Mouse (Mus musculus): ENCODE measurements around the gene Cd200r4. TPM values are rescaled to one million over a fixed set of nuclear protein-coding genes. Genes with fewer than 3 reads are reported as not detected.

Cd200r4 gene
- 0.17 TPM in 1 of 2 replicates, not detected in the other for polyA plus RNA-seq (2016; fragmentation: Nextera tagmentation; extraction: Ambion mirVana)

DNA sequence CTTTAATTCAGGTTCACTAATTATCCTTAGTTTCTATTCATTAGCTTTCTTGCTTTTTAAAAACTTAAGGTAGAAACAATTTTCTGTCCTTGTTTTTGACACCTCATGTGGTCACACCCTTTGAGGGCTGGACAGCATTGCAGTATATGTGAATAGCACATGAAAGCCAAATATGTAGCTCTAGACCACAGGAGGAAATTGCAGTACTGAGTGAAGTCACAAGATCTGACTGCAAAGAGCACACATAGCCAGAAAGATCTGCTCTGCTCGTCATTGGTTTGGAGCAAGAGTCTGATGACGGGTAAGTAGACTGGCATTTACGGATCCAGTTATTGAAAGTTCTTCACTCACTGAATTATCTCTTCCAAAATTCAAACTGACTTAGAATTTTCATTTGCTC, at the start of gene Cd200r4:
TSS of gene Cd200r4 (plus strand) at position 190 of the 400 bp plus-strand sequence.
- H3K4me2 ChIP-seq (replicated peaks) = no peak within 1 kb of the TSS
- ATAC-seq (ENCODE audit: low FRiP score, low read depth) = no peak
- H3K27me3 ChIP-seq = no peaks in the 10 kb centered on the region
- no peak within 1 kb of the TSS for H3K4me3 ChIP-seq
- H3K9me3 ChIP-seq = no peaks in the 10 kb centered on the region
- no peak within 1 kb of the TSS for H3K9ac ChIP-seq (replicated peaks)
- 87% methylated on average over 3 of the region's 3 CpGs for WGBS
- no peaks in the 10 kb centered on the region for H3K4me1 ChIP-seq
- no peaks in the 10 kb centered on the region for H3K36me3 ChIP-seq
- no peak within 1 kb of the TSS for H3K27ac ChIP-seq (replicated peaks)

GRCm38 (mm10) chr16:44761811-44762210, 49.7 kb upstream of the Cd200r4 start:
- no peak overlapping the region for H3K4me2 ChIP-seq (replicated peaks)
- no peaks in the 10 kb centered on the region for H3K4me1 ChIP-seq
- no peaks in the 10 kb centered on the region for H3K36me3 ChIP-seq
- no peak for ATAC-seq (ENCODE audit: low FRiP score, low read depth)
- no peaks in the 10 kb centered on the region for H3K9me3 ChIP-seq
- no peak overlapping the region for H3K9ac ChIP-seq (replicated peaks)
- H3K27me3 ChIP-seq = no peaks in the 10 kb centered on the region
- no peak overlapping the region for H3K27ac ChIP-seq (replicated peaks)
- no peak overlapping the region for H3K4me3 ChIP-seq
- 69% methylated on average over 1 of the region's 1 CpGs for WGBS

GRCm38 (mm10) chr16:44765555-44766319, 45.8 kb upstream of the Cd200r4 start, which contains the start of gene Cd200r1:
TSS of gene Cd200r1 (plus strand) at chr16:44765736.
- no peak within 1 kb of the TSS for H3K9ac ChIP-seq (replicated peaks)
- H3K27me3 ChIP-seq = no peaks in the 10 kb centered on the region
- H3K4me1 ChIP-seq = no peaks in the 10 kb centered on the region
- H3K4me3 ChIP-seq = no peak within 1 kb of the TSS
- no peaks in the 10 kb centered on the region for H3K36me3 ChIP-seq
- no peak within 1 kb of the TSS for H3K27ac ChIP-seq (replicated peaks)
- H3K9me3 ChIP-seq = no peaks in the 10 kb centered on the region
- no peak within 1 kb of the TSS for H3K4me2 ChIP-seq (replicated peaks)
- 82% methylated on average over 22 of the region's 22 CpGs for WGBS
- ATAC-seq (ENCODE audit: low FRiP score, low read depth) = no peak

GRCm38 (mm10) chr16:44766320-44766892, 45.1 kb upstream of the Cd200r4 start:
- Histone ChIP-seq H3K36me3 (no peaks in the 10 kb centered on the region), H3K4me3 (no peak overlapping the region), H3K27ac (replicated peaks) (no peak overlapping the region), H3K9me3 (no peaks in the 10 kb centered on the region), H3K27me3 (no peaks in the 10 kb centered on the region), H3K4me2 (replicated peaks) (no peak overlapping the region), H3K9ac (replicated peaks) (no peak overlapping the region), H3K4me1 (no peaks in the 10 kb centered on the region)
- WGBS = 91% methylated on average over 9 of the region's 9 CpGs
- ATAC-seq (ENCODE audit: low FRiP score, low read depth) = no peak

- Histone ChIP-seq H3K4me2 (replicated peaks) (no peak overlapping the region), H3K27me3 (no peaks in the 10 kb centered on the region), H3K4me3 (no peak overlapping the region), H3K27ac (replicated peaks) (no peak overlapping the region), H3K9ac (replicated peaks) (no peak overlapping the region), H3K4me1 (no peaks in the 10 kb centered on the region), H3K9me3 (no peaks in the 10 kb centered on the region), H3K36me3 (no peaks in the 10 kb centered on the region)
- ATAC-seq (ENCODE audit: low FRiP score, low read depth) = no peak
- WGBS = 92% methylated on average over 7 of the region's 7 CpGs
Observed at GRCm38 (mm10) chr16:44767506-44767905, 44.0 kb upstream of the Cd200r4 start.

DNA sequence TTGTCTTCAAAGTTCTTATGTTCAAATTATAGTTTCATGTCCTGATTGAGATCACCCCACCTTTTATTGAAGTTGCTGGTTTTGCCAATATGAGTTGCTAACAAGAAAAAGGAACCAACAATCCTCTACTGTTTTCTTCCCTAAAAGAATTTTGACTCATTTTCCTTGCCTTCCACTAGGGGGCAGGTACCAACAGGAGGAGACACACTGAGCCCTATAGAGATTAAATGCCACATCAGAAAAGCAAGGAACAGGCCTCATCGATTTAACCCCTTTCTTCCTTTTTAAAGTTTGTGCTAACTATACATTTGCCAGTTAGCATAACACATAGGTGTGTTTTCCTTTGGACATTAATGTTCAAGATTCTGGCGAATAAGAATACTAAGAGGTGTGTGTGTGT, 43.6 kb upstream of the Cd200r4 start:
- Histone ChIP-seq H3K9ac (replicated peaks) (no peak overlapping the region), H3K27me3 (no peaks in the 10 kb centered on the region), H3K27ac (replicated peaks) (no peak overlapping the region), H3K4me1 (no peaks in the 10 kb centered on the region), H3K9me3 (no peaks in the 10 kb centered on the region), H3K36me3 (no peaks in the 10 kb centered on the region), H3K4me2 (replicated peaks) (no peak overlapping the region), H3K4me3 (no peak overlapping the region)
- peak; percentile 47; the same call in 1 of the 2 replicates for ATAC-seq (ENCODE audit: low FRiP score, low read depth)
- WGBS = 52% methylated on average over 2 of the region's 2 CpGs

DNA sequence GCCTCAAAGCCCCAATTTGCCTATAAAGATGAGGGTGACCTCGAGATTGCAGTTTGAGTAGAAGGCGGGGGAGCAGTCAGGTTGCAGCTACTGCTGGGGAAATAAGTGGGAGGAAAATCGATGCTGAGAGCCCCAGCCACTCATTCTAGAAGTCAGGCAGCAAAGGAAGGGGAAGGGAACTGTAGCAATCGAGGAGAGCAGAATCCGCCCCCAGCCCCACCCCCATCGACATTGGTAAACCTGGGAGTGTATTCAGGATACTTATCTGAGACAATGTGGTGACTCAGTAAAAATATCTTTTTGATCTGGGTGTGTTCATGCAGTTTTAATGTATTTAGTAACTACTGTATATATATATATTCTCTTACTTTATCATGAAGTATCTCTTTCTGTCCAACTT, 39.0 kb upstream of the Cd200r4 start:
- H3K27ac ChIP-seq (replicated peaks) = no peak overlapping the region
- H3K27me3 ChIP-seq = no peaks in the 10 kb centered on the region
- WGBS = 82% methylated on average over 6 of the region's 6 CpGs
- H3K36me3 ChIP-seq = no peaks in the 10 kb centered on the region
- no peaks in the 10 kb centered on the region for H3K4me1 ChIP-seq
- no peak overlapping the region for H3K4me2 ChIP-seq (replicated peaks)
- ATAC-seq (ENCODE audit: low FRiP score, low read depth) = no peak
- H3K9ac ChIP-seq (replicated peaks) = no peak overlapping the region
- no peak overlapping the region for H3K4me3 ChIP-seq
- H3K9me3 ChIP-seq = no peaks in the 10 kb centered on the region

GRCm38 (mm10) chr16:44773673-44774072, 37.9 kb upstream of the Cd200r4 start:
- Histone ChIP-seq H3K27ac (replicated peaks) (no peak overlapping the region), H3K4me3 (no peak overlapping the region), H3K9ac (replicated peaks) (no peak overlapping the region), H3K36me3 (no peaks in the 10 kb centered on the region), H3K4me1 (no peaks in the 10 kb centered on the region), H3K27me3 (no peaks in the 10 kb centered on the region), H3K9me3 (no peaks in the 10 kb centered on the region), H3K4me2 (replicated peaks) (no peak overlapping the region)
- WGBS = 86% methylated on average over 3 of the region's 3 CpGs
- no peak for ATAC-seq (ENCODE audit: low FRiP score, low read depth)

DNA sequence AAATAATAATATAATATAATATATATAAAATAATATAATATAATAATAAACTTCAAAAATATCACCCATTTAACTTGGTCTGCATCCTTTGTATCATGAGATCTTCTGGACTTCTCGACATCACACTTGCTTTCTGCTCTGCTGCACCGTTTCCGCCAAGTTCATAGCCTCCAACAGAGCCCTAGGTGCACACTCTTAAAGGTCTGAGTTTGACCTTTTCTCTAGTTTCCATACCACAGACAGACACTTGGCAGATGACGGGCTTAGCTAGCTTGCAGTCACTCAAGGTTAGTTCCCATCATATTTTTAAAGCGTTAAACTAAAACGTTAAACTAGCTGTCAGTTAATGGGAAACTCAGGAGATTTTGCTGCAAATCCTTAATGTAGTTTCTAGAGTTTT, 37.3 kb upstream of the Cd200r4 start:
- H3K4me3 ChIP-seq = no peak overlapping the region
- H3K36me3 ChIP-seq = no peaks in the 10 kb centered on the region
- no peak overlapping the region for H3K27ac ChIP-seq (replicated peaks)
- H3K9ac ChIP-seq (replicated peaks) = no peak overlapping the region
- no peak for ATAC-seq (ENCODE audit: low FRiP score, low read depth)
- H3K9me3 ChIP-seq = no peaks in the 10 kb centered on the region
- no peaks in the 10 kb centered on the region for H3K27me3 ChIP-seq
- no peaks in the 10 kb centered on the region for H3K4me1 ChIP-seq
- H3K4me2 ChIP-seq (replicated peaks) = no peak overlapping the region
- WGBS = 95% methylated on average over 6 of the region's 6 CpGs

DNA sequence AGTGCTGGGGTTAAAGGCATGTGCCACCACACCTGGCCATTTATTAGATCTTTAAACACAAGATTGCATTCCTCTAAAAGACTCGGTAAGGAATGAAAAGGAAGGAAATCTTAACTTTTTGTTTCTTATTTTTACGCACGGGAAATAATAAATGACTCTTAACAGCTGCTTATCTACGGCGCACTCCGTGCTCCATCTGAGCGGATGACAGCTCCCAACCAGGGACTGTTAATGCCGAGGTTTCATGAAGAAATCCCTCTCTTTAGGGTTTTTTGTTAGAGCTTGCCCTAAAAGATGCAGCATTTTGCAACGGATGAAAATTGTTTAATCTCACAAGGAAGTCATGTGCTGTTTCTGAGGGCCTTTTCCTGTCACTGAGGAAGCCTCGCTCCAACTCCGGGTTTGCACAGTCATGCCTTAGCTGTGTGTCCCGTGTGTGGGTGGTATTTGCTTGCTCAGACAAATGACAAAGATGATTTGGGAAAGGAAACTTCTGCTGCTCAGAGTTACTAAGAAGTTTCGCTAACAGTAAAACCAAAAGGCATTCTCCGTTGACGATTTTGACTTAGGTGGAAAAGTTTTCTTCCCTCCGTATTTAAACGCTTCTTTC, 32.9 kb upstream of the Cd200r4 start:
- H3K4me3 ChIP-seq = no peak overlapping the region

DNA sequence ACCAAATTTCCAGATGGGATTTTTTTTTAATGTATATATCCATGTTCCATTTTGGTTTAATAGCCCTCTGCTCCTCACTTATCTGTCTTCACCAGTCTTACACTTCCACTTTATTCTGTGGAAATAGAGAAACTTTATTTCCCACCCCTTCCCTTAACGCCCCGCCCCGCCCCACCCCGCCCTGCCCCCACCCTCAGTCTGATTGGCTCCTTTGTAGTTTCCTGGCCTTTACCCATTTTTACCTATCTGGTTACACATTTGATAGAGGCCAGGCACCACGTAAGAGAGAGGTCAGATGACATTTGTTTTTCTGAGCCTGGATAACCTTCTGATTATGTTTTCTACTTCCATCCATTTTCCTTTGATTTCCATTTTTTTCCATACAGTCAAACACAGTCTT, 32.0 kb upstream of the Cd200r4 start:
- no peaks in the 10 kb centered on the region for H3K36me3 ChIP-seq
- H3K27ac ChIP-seq (replicated peaks) = no peak overlapping the region
- H3K27me3 ChIP-seq = no peaks in the 10 kb centered on the region
- H3K4me2 ChIP-seq (replicated peaks) = no peak overlapping the region
- no peaks in the 10 kb centered on the region for H3K4me1 ChIP-seq
- no peak overlapping the region for H3K9ac ChIP-seq (replicated peaks)
- H3K9me3 ChIP-seq = no peaks in the 10 kb centered on the region
- no peak for ATAC-seq (ENCODE audit: low FRiP score, low read depth)
- WGBS = 95% methylated on average over 5 of the region's 5 CpGs
- no peak overlapping the region for H3K4me3 ChIP-seq

More for the DNA sequence above, 32.9 kb upstream of the Cd200r4 start:
- Histone ChIP-seq H3K27me3 (no peaks in the 10 kb centered on the region), H3K9me3 (no peaks in the 10 kb centered on the region), H3K4me1 (no peaks in the 10 kb centered on the region), H3K9ac (replicated peaks) (no peak overlapping the region), H3K36me3 (no peaks in the 10 kb centered on the region), H3K4me2 (replicated peaks) (no peak overlapping the region), H3K27ac (replicated peaks) (no peak overlapping the region)
- ATAC-seq (ENCODE audit: low FRiP score, low read depth) = no peak
- WGBS = 86% methylated on average over 17 of the region's 17 CpGs

GRCm38 (mm10) chr16:44780751-44781150, 30.8 kb upstream of the Cd200r4 start:
- no peak for ATAC-seq (ENCODE audit: low FRiP score, low read depth)
- no peaks in the 10 kb centered on the region for H3K36me3 ChIP-seq
- 65% methylated on average over 4 of the region's 4 CpGs for WGBS
- H3K4me1 ChIP-seq = no peaks in the 10 kb centered on the region
- no peaks in the 10 kb centered on the region for H3K9me3 ChIP-seq
- no peak overlapping the region for H3K4me2 ChIP-seq (replicated peaks)
- H3K4me3 ChIP-seq = no peak overlapping the region
- no peaks in the 10 kb centered on the region for H3K27me3 ChIP-seq
- no peak overlapping the region for H3K9ac ChIP-seq (replicated peaks)
- H3K27ac ChIP-seq (replicated peaks) = no peak overlapping the region
